Mouse (Mus musculus): ENCODE measurements around the gene Mmp25.
"Not testable (repeated sequence)": the region's sequence is repeated elsewhere in the genome, so short reads cannot be mapped to it uniquely, and the experiment has no call there.

The Mmp25 gene

DNA sequence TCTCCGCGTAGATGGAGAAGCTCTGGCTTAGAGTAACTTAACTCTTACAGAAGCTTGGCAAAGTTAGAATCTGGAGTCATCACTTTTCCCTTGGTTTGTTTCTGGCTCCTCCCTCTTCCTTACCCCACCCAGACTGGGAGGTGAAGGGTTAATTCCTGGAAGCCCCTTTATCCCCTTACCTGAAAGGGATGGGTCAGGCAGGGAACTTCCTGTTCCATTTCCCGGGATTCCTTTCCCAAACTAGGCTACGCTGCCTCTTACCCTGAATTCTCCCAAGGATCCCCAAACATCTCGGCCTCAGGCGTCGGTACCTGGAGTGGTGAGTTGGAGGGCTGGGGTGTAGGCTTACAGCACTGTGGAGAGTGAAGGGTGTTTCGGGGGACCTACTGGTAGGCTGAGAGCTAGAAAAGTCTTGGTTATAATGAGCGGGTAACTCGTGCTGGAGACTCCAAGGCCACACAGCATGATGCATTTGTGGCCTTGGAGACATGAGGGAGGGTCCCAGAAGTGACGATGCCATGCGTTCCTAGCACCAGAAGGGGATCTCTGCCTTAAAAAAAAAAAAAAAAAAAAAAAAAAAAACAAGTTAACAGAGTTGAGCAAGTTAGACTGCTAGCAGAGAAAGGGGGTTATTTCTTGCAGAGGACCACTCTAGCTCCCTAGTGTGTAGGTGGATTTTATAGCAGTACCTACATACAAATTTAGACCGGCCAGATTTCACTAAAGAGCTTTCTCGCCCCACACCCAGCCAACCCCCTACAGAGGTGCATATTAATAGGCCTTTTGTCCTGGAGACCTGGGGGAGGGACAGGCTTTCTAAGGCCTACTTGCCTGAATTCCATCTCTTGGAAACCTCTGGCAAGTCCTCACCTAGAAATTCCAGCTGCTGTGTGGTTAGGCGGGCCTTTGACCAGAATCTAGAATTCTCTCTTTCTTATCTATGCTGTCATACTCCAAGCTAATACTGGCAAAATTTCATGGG is 44.1 kb downstream of the Mmp25 start, which contains the start of gene Zscan10:
Gene Zscan10, plus strand, starts transcription at position 216 of the 982 bp plus-strand sequence.
- DNase-seq (ENCODE audit: low read depth, low spot score) = no peak

DNA sequence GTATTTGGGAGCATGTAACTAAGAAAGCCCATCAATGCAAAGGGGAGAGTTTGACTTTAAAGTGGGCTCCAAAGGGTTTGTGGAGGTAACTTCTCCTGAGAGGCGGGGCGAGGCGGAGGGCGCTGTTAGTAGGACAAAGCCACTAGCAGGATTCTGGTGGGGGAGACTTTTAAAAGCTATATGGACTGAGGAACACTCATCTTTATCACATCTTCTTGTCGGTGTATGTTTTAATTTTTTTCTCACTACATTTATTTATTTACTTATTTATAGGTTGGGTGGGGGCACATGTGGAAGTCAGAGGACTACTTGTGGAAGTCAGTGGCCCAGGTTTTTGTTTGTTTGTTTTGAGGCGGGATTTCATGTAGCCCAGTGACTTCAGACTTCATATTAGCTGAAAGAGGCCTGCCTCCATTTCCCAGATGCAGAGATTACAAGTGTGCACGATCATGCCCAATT is 45.4 kb downstream of the Mmp25 start:
- DNase-seq (ENCODE audit: low read depth, low spot score) = no peak

DNA sequence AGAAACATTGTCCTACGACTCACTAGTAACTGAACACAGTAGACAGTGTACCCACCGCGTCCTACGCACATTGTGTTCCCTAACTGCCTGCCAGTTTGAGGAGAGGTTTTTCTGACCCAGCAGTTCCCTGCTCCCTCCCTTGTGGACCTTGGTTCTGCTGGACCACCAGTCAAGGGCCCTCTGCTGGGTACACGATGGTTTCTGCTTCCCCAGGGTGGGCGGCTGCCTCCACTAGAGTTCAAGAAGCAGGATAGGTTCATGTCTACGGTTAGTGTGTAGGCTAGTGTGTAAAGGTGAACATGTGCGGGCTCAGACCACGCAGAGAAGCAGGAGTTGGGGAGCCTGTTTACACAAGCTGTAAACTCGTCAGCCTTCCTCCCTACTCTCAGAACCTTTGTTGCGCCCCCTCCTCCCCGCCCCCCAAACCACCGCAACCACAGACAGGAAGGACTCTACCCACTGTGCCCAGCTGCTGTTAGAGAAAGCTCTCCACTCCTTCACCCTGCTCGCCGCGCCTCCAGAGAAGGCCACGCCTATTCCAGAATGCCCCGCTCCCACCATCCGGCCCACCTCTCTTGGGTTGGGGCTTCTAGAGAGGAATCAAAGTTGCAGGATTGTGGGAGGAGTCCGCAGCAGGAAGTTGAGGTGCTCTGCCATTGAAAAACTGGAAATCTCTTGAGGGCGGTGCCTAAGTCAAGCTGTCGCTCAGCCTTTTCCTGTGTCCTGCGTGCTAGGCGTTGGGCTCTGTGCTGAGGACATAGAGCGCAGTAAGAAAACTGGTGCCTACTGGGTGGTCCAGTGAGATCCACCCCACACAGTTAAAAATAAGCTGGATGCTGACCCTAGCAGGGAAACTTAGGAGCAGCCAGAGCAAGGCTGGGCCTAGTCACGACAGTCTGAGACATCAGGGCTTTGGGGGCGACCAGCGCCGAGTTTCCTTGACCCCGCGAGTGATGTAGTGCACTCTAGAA is 46.2 kb downstream of the Mmp25 start, which contains the start of gene Zfp13:
Gene Zfp13, minus strand, starts transcription at position 906 of the 971 bp plus-strand sequence.
- DNase-seq (ENCODE audit: low read depth, low spot score) = peak; percentile 93

DNA sequence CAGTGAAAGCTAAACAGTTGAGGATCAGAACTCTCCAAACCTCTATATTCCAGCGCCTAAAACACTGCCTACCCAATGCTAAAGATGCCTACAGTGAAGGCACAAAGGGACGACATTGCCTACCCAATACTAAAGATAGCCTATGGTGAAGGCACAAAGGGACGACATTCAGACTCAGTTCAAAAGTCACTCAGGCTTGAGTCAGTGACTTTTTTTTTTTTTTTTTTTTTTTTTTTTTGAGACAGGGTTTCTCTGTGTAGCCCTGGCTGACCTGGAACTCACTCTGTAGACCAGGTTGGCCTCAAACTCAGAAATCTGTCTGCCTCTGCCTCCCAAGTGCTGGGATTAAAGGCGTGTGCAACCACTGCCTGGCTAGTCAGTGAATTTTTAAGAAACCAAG is 49.9 kb downstream of the Mmp25 start:
- DNase-seq (ENCODE audit: low read depth, low spot score) = not testable (repeated sequence)

DNA sequence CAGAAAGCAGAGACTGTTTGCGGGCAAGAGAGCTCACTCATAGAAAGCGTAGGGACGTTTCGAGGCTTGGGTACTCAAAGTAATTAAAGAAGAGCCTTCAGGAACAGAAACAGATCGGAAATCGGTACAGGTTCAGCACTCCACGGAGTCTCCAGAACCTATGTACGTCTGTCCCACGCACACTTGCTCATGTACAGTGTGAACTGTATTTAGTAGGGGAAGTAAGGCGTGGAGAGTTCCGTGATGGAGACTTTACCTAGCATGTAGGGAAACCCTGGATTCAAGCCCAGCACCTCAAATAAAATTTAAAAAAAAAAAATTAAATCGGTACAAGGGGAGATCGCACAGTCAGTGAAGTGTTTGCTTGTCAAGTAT is 52.2 kb downstream of the Mmp25 start:
- no peak for DNase-seq (ENCODE audit: low read depth, low spot score)

DNA sequence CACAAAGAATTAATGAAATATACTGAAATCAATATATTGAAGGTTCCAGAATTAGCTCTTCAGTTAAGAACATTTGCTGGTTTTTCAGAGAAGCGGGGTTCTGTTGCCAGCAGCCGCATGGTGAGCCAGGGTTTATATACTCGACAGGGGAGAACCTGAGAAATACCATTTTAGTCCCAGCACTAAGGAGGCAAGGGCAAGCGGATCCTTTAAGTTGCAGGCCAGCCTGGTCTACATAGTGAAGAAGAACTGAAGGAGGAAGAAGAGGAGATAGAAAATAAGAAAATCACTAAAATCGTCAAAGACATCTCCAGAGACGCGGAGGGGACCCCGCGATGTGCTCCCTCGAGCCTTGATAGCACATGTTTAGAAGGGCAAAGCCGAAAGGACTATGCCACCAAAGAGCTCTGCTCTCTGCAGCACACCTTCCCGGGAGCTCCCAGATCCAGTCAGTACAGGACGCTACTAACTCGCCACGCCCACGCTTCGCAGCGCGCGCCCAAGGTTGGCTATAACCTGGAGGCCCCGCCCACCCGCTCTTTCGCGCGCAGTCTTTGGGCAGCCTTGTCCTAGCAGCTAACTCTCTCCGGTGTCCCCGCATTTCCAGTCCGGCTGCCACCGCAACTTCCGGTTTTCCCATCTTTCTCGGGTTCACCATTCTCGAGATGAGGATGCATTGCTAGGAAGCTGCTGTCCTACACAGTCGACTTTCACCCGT is 52.7 kb downstream of the Mmp25 start:
- DNase-seq (ENCODE audit: low read depth, low spot score) = peak; percentile 96

DNA sequence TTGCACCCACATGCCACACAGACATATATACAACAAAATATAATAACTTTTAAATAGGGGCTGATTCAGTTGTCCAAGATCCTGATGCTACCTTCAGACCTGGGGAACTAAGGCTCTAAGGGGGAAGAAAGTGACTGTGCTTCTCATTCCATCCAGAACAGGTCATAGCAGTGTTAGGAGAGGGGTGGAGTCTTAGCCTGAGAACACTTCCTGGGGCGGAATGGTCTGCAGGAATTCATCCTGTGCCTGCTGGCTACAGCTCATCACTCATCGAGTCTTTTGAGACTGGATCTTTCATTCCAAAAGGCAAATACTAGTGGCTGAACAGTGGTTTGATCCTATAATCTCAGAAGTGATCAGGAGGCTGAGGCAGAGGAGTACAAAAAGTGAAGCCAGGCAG is 57.8 kb downstream of the Mmp25 start:
- no peak for DNase-seq (ENCODE audit: low read depth, low spot score)

DNA sequence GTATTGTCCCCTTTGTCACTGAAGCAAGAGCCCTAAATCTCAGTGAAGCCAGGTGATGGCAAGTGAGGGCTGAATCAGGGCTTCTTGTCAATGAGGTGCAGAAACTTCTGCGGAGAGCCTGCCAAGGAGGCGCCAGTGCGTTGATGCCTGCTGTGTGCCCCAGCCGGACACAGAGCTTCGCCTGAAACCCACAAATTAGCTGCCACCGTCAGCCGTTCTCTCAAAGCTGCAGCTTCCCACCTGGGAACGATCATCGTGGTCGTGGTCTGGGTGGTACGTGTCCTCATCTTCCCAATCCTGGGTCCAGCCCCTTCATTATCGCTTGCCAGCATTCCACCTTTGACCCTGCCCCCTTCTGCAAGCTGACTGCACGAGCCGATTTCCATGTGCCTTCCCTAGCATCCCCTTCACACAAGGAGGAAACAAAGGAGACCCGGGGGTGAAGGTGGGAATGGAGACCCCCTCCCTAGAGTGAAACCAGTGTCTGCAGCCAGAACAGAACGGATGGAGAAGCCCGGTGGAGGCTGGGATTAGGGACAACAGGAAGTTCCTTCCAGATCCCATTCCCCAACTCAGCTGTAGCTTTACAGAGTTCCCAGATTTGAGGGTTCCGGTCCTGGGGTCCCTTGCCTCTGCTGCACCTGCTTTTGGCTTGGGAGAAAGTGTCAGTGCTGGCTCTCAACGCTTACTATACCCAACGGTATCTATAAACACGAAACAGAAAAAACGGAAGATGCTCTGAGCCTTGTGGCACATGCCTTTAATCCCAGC is 59.2 kb downstream of the Mmp25 start:
- DNase-seq (ENCODE audit: low read depth, low spot score) = peak; percentile 82

DNA sequence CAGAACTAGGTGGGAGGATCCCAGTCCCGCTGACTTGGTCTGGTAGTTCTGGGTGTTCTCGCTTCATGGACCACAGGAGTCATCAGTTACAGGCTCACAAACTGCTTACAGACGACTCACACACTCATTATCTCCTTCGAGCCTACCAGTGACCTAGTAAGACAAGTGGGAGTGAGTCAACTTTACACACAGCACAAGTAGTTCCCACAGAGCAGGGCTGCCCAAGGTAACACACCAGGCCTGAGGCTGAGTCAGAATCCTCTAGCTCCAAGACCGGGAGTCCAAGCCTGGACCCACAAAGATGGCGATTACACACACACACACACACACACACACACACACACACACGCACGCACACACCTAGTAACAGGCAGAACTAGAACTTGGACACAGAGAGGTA is 60.3 kb downstream of the Mmp25 start:
- no peak for DNase-seq (ENCODE audit: low read depth, low spot score)
